Mouse (Mus musculus): ENCODE results near the gene Chordc1. TPM values are rescaled to one million over a fixed set of nuclear protein-coding genes. Genes with fewer than 3 reads are reported as not detected.
A peak's percentile ranks its signal among the peaks of the same experiment; 100 is the strongest.
"Not testable (repeated sequence)": the region's sequence is repeated elsewhere in the genome, so short reads cannot be mapped to it uniquely, and the experiment has no call there.

Chordc1 gene
- total RNA-seq (2022), result 10 to 100 TPM; 43.7 to 54.3 (median 49.3) TPM

DNA sequence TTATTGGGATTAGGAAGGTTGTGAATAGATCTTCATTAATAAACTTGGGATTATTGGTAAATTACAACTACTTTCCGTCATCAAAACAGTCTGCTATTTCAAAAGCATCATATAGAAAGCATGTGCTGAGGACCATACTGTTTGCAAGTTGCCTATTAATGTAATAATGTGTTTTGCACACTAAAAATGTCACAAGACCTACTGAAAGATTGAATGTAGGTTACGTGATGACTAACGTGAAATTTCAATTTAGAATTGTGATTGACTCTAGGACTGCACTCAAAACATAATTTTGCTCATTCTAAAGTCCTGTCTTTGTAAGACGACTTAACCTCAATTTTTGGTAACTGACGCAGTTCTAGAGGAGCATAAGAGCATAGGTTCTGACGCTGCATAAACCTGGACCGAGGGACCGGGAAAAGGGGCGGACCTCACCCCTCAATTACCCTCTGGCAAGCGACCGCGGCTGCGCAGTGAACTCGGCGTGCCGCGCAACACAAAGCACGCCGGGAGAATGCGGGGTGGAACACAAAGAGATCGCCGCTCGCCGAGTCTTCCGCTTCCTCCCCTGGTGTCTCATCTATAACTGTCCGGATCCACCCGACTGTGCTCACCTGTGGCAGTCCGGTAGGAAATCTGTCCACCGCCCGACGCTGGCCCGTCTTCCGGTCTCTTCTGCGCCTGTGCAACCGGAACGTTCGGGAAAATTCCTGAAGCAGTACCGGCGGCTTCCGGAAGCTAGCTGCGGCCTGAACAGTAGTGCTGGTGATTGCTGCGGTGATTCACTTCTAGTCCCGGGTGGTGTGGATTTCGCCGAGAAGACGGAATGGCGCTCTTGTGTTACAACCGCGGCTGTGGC lies at the start of gene Chordc1:
Gene Chordc1, plus strand, starts transcription at position 555 of the 859 bp plus-strand sequence.
- peak; percentile 86 to 94 for DNase-seq (ENCODE audit: low spot score in 2 of 2)

DNA sequence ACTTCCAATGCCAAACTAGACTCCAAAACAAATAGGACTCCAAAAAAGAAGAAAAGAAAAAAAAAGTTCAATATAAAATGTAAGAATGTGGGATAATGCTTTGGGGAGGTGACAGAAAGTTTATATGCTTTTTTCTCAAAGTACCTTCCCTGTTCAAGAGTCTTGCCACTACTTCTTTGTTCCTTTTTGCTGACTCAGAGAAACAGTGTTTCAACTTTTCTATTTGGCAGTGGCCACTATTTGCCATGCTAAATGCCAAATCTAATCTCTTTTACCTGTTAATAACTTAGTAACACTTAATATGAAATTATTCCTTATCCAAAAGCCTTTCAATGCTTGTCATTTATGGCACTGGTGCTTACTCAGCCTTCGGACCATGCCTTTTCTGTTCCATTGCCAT lies 16.0 kb upstream of the Chordc1 start:
- DNase-seq (ENCODE audit: low spot score in 2 of 2), result no peak

DNA sequence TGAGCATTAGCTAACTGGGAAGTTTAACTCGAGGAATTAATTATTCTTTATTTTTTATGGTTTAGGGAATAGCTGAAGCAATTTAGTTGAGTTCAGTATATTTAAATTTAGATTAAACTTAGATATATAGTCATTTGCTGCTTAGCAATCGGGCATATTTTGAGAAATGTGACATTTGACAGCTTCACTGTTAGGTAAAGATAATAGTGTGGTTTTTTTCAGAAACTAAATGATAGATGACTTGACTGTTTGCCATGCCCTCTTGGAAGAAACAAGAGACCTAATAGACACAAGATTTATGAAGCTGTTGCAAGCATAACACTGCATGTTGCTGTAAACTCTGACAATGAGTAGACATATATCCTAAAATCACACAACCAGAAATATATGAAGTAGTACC lies 15.1 kb upstream of the Chordc1 start:
- no peak for DNase-seq (ENCODE audit: low spot score in 2 of 2)

DNA sequence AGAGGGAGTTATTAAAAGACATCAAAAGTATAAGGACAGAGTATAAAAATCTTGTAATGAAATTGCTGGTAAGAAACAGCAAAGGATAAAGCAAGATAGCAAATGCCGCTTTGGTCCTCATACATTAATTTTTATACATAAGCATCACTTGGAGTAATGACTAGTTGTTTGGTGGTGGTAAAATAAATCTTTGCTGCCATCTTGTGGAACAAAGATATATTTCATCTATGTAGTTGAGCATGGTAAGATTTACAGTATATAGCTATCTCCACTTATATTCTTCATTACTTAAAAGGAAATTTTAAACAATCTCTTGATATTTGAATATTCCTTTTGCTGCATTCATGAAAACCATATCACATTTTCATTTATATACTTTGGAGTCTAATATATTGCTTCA lies 14.4 kb upstream of the Chordc1 start:
- DNase-seq (ENCODE audit: low spot score in 2 of 2), result no peak

DNA sequence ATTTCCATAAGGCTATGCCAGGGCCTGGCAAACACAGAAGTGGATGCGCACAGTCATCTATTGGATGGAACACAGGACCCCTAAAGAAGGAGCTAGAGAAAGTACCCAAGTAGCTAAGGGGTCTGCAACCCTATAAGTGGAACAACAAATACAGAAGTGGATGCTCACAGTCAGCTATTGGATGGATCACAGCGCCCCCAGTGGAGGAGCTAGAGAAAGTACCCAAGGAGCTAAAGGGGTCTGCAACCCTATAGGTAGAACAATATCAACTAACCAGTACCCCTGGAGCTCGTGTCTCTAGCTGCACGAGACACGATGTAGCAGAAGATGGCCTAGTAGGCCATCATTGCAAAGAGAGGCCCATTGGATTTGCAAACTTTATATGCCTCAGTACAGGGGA lies 13.2 kb upstream of the Chordc1 start:
- DNase-seq (ENCODE audit: low spot score in 2 of 2), result not testable (repeated sequence)

DNA sequence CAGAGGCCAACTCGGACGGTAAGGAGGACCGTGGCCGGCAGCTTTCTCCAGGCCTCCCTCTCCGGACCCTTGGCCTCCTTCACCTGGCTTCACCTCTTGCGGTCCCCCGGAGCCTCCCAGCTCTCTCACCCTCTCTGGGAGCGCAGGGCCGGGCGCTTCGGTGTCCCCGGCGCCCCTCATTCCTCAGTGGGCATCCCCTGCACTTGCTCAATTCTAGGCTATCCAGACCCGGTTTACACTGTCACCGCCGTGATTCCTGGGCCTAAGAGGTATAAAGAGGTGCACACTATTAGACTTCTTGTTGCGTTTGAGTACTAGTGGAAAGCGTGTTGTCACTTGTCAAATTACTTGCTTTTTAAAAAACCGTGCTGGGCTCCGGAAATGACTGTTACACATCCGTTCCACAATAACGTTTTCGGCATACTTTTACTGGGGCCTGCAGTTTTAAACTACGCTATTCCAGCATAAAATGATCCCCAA lies 558 bp downstream of the Chordc1 start:
- DNase-seq (ENCODE audit: low spot score in 2 of 2), result no peak

DNA sequence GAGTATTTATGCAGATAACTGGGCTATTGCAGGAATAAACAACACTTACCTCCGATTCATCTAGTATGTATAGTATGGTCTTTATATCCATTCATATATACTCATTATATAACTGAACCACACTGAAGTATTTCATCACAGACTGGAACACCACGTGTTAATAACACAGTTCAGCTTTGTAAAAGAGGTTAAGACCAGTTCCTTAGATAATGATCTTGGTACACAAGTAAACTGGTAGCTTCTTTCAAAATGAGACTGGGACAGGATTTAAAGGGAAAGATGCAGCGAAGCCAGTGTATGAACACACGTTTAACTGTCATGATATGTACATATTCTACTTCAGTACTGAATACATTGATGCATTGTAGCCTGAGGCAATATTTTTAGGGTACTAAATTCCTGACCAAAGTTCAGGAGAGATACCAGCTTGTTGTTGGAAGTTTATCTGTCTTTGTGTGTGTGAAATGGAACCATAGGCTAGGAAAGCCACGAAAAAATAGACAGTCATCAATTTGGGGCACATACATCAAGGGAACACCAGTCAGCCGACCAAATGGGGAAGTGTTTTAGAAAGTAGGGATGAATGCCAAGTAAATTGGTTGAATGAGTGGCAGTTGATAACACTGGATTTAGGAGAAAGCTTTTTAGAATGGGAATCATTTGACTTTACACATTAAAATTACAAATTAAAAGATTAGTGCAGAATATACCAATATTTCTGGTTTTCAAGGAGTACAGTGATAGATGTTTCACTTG lies 1.3 kb downstream of the Chordc1 start:
- no peak for DNase-seq (ENCODE audit: low spot score in 2 of 2)

DNA sequence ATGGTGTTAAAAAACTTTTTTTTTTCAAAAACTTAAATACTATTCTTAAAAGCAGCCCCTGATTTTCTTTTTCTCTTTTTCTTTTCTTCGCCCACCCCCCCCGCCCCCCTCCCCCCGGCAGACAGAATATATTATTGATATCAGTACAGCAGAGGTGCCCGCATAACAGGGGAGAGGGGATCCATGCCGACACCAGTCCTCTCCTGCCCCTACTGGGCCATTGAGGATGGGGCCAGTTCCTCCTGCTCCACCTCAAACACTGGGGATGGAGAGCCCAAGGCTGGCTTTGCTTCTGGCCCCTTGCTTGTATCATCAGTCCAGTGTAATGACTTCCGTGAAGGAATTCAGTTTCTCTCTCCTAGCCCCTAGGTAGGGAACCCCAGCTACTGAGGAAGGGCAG lies 6.4 kb downstream of the Chordc1 start:
- no peak for DNase-seq (ENCODE audit: low spot score in 2 of 2)

DNA sequence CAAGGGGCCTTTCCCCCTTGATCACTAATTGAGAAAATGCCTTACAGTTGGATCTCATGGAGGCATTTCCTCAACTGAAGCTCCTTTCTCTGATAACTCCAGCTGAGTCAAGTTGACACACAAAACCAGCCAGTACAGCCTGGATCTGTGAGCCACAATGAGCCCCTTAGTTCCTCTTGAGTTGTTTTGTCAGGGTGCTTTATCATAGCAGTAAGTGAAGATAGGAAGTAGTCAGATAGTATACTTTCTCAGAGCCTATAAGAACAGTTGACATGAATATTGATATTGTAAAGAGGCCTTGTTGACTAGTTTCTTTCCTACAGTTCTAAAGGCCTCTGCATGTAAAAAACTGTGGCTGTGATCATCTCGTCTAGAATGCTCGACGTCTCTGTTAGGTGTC lies 28.1 kb downstream of the Chordc1 start:
- DNase-seq (ENCODE audit: low spot score in 2 of 2), result no peak

Other genes with a start within 250 kb of the Chordc1 start
- 1 to 10 TPM; 1.5 to 3.4 (median 2.4) TPM for gene Naalad2, start 110.9 kb downstream of the Chordc1 start, total RNA-seq (2022)
- not detected for gene Ubtfl1, start 112.3 kb downstream of the Chordc1 start, total RNA-seq (2022)
- gene Mbd3l2, start 138.5 kb downstream of the Chordc1 start, total RNA-seq (2022), result not detected
- gene Zfp558, start 186.1 kb downstream of the Chordc1 start, total RNA-seq (2022), result 1 to 10 TPM; 1.0 to 1.5 (median 1.2) TPM
- not detected for gene Mbd3l1, start 186.2 kb downstream of the Chordc1 start, total RNA-seq (2022)

All from gastrocnemius, adult 8-10 months (tissue).